Mouse (Mus musculus) hindbrain, embryonic 12.5 days (tissue): ENCODE measurements around the gene Cox11. TPM values are rescaled to one million over a fixed set of nuclear protein-coding genes. Genes with fewer than 3 reads are reported as not detected.

Experiments
- ATAC-seq: fragments of 200-750 bp; cut with Nextera tagmentation; 2 replicates; pipeline ENCODE4 v1.8.0; 2017; ENCODE audit warnings: moderate TSS enrichment; ENCODE audit not compliant: low FRiP score
- H3K27ac ChIP-seq: fragments of 300-500 bp; sonication (generic); 2 replicates; pipeline ENCODE4 v1.5.1; 2016; ENCODE audit warnings: mild to moderate bottlenecking
- H3K27me3 ChIP-seq: fragments of 300-500 bp; sonication (generic); 2 replicates; pipeline ENCODE4 v1.6.1; 2016; ENCODE audit warnings: mild to moderate bottlenecking
- H3K36me3 ChIP-seq: fragments of 300-500 bp; sonication (generic); 2 replicates; pipeline ENCODE4 v1.6.1; 2016; ENCODE audit warnings: mild to moderate bottlenecking
- H3K4me1 ChIP-seq: fragments of 300-500 bp; sonication (generic); 2 replicates; pipeline ENCODE4 v1.6.1; 2016
- H3K4me2 ChIP-seq: fragments of 300-500 bp; sonication (generic); replicated peaks from 2 replicates; pipeline ENCODE4 v1.6.1; 2016; ENCODE audit warnings: mild to moderate bottlenecking
- H3K4me3 ChIP-seq: fragments of 300-500 bp; sonication (generic); 2 replicates; pipeline ENCODE4 v1.5.1; 2016; ENCODE audit warnings: mild to moderate bottlenecking
- H3K9ac ChIP-seq: fragments of 300-500 bp; sonication (generic); 2 replicates; pipeline ENCODE4 v1.6.1; 2016; ENCODE audit warnings: mild to moderate bottlenecking, moderate library complexity
- H3K9me3 ChIP-seq: fragments of 300-500 bp; sonication (generic); replicated peaks from 2 replicates; pipeline ENCODE4 v1.6.1; 2016; ENCODE audit warnings: mild to moderate bottlenecking
- WGBS: fragments of 180-500 bp; shearing (Covaris S2); methylation state at CpG from one replicate; pipeline ENCODE4 v1.1.7; 2016; 5-methylcytosine and 5-hydroxymethylcytosine counted together
- polyA plus RNA-seq: library from polyadenylated mRNA; unstranded; fragments of >200 nt; fragmentation: Nextera tagmentation; extraction: Ambion mirVana; gene quantifications from 2 replicates; pipeline ENCODE4 v1.2.1, GENCODE M21; 2016

Cox11 gene
- polyA plus RNA-seq, 1 experiment from 2014 or later = 39.2 TPM

- Histone ChIP-seq H3K27me3 (peaks cover 8% of the 10 kb centered on the region; the same call in 1 of the 2 replicates), H3K4me2 (no peak overlapping the region), H3K27ac (no peak overlapping the region), H3K4me3 (no peak overlapping the region), H3K9me3 (no peaks in the 10 kb centered on the region), H3K4me1 (peaks cover 2% of the 10 kb centered on the region; the same call in 1 of the 2 replicates), H3K9ac (no peak overlapping the region), H3K36me3 (no peaks in the 10 kb centered on the region)
- no peak for ATAC-seq
- WGBS = 26% methylated on average over 6 of the region's 6 CpGs
Observed at GRCm38 (mm10) chr11:90690361-90690760, 52.4 kb downstream of the Cox11 start.

DNA sequence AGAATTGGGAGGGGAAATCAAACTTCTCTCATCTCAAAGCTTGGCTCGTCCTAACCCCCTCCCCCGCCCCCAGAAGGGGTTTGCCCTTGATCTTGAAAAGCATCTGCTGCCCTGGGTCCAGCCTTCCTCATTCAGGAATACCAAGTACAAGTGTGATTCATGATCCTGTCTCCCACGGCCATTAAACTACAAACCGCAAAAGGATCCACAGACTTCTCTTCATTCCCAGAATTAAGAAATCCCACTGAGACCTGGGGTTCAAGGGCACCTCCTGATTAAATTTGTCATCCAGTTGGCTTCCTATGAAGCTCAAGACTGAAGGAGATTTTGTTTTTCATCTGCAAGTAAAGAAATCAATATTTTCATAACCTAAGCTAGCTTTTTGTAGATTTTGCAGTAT lies 56.2 kb downstream of the Cox11 start:
- Histone ChIP-seq H3K4me1 (0 out of 2 replicates have a peak, but pooled peaks cover 2% of the 10 kb centered on the region), H3K9me3 (no peaks in the 10 kb centered on the region), H3K27ac (no peak overlapping the region), H3K36me3 (no peaks in the 10 kb centered on the region), H3K4me2 (no peak overlapping the region), H3K9ac (no peak overlapping the region), H3K4me3 (no peak overlapping the region), H3K27me3 (no peaks in the 10 kb centered on the region)
- WGBS = 59% methylated on average over 4 of the region's 4 CpGs
- no peak for ATAC-seq

Other genes with a start within 250 kb of the Cox11 start
- 3.2 and 4.9 TPM in 2 replicates for gene Hlf, start 247.3 kb upstream of the Cox11 start, polyA plus RNA-seq
- 37.6 and 38.6 TPM in 2 replicates for gene Stxbp4, start 89 bp upstream of the Cox11 start, polyA plus RNA-seq
- gene Tom1l1, start 50.2 kb downstream of the Cox11 start, polyA plus RNA-seq = 15.5 and 17.0 TPM in 2 replicates